Mouse (Mus musculus): ENCODE results near the gene Ryr1.
"Not testable (repeated sequence)": the region's sequence is repeated elsewhere in the genome, so short reads cannot be mapped to it uniquely, and the experiment has no call there.

Gene Ryr1

DNA sequence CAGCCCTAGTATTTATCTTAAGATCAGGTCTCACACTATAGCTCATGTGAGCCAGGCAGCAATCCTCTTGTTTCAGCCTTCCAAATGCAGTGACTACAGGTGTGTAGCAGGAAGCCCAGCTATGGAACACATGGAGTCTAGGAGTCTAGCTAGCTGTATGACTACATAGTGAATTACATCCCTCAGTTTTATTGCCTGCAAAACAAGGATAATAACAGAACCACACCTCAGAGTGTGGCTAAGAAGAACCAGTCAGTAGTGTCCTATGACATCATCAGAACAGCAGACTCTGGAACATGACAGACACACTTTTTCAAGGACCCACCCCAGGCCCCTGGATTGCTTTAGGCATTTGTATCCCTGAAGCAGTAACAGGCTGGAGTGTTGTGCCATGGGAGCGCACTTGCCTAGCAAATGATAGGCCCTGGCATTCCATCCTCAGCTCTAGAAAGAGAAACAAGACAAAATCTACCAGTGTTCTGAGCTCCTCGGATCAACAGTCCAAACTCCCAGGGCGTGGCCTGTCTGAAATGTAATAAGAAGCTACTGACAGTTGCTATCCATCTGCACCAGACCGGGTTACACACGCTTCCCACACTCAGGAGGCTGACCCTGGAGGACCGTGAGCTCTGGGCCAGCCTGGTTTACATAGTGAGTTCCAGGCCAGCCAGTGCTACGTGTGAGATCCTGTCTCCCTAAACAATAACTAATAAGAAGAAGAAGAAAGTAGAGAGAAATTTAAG lies 21.8 kb upstream of the Ryr1 start:
- DNase-seq (ENCODE audit: low spot score in 2 of 2) = no peak

DNA sequence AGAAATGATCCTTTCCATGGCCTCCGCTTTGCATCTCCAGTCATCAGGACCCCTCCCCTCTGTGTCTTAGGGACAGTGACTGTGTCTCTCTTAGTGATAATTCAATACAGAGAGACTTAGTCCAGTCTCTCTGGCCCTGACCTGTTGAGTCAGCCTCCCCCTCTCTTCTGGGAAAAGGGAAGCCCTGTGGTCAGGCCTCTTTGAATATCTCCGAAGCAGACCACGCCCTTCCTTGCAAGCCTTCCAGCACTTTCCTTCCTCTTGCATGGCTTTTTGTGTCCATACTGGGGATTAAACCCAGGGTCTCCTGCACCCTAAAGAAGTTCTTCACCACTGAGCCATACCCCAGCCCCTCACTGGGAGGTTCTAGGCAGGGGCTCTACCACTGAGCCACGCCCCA lies 19.0 kb upstream of the Ryr1 start:
- DNase-seq (ENCODE audit: low spot score in 2 of 2) = no peak

DNA sequence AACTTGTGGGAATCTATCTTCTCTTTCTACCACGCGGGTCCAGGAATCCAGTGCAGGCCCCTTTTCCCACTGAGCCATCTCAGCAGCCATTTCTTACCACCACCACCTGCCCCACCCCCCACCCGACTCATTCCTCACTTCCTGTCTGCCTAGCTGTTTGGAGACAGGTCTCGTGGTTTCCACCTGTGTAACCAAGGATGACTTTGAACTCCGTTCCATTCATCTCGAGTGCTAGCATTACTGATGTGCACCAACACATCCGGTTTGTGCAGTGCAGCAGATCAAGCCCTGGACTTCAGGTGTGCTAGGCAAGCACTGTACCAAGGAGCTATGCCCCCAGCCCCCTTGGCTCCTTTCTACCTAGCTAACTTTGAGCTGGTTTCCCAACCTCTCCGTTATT lies 16.4 kb upstream of the Ryr1 start:
- DNase-seq (ENCODE audit: low spot score in 2 of 2) = no peak

DNA sequence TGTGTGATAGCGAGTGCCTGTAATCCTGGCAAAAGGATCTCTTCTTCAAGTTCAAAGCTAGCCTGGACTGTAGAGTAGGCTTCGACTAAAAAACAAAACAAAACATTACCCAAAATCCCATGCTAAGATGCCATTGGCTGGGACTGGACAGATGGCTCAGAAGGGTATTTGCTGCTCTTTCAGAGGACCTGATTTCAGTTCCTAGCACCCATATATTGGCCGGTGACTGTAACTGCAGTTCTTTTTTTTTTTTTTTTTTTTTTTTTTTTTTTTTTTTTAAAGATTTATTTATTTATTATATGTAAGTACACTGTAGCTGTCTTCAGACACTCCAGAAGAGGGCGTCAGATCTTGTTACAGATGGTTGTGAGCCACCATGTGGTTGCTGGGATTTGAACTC lies 14.3 kb upstream of the Ryr1 start:
- DNase-seq (ENCODE audit: low spot score in 2 of 2) = not testable (repeated sequence)

DNA sequence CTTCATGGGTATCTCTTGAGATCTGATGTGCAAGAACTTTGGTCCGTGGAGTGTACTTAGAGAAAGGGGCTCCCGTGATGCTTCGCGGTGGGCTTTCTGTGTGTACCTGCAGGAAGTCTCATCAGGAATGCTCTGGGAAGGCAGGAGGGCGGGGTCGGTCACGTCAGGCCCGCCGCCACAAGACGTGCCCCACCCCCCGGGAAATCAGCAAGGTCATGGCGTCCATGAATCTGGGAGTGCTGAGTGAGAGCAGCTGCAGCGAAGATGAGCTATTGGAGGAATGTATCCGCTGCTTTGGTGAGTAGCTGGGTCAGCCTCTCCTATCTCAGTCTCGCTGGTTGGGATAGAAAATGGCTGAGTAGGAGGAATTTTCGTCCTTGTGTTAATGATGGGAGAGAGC lies 12.4 kb upstream of the Ryr1 start:
- DNase-seq (ENCODE audit: low spot score in 2 of 2) = no peak

DNA sequence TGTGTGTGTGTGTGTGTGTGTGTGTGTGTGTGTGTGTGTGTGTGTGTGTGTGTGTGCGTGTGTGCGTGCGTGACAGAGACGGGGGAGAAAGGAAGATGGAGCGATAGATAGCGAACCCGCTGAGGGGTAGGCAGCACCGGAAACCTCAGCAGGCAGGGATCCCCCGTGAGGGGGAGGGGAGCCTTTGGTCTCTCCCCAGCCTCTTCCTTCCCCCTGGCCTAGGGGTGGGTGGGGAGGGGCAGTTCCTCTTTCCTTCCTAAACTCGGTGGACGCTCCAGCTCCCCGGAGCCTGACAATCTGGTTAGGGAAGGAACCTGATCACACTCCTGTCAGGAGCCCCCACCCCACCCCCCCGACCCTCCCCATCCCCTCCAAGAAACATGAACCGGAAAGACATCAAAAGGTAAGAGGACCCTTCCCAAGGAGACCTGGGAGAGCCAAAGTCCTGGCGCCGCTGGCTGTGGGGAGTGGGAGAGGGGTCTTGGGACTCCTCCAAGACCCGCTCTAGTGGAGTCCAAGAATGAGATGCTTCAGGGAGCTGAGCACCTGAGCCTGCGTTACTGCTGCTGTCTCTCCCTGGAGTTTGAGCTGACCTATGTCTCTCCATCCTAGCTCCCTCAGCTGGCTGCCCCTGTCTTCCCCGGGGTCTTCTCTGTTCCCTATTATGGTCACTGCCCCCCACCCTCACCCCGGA lies 9.9 kb upstream of the Ryr1 start, which contains the start of gene Rasgrp4:
Rasgrp4 (plus strand) TSS at position 159 of the 694 bp plus-strand sequence.
- DNase-seq (ENCODE audit: low spot score in 2 of 2) = peak in 1 of 2 experiments; percentile 39

DNA sequence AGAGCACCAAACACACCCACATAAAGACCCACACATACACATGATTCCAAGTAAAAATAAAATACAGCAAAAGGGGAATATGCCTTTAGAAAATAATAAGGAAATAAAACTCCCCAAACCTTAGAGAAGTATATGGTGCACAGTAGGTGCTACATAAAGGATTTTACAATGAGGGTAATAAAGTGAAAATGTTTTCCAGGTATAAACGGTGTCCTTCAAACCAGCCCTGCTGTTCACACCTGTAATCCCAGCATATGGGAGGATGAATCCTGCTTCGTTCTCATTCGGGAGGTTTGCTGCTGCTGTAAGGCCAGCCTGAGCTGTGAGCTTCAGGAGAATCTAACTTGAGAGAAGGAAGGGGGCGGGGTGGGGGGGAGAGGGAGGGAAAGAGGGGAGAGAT lies 9.3 kb upstream of the Ryr1 start:
- DNase-seq (ENCODE audit: low spot score in 2 of 2) = no peak

DNA sequence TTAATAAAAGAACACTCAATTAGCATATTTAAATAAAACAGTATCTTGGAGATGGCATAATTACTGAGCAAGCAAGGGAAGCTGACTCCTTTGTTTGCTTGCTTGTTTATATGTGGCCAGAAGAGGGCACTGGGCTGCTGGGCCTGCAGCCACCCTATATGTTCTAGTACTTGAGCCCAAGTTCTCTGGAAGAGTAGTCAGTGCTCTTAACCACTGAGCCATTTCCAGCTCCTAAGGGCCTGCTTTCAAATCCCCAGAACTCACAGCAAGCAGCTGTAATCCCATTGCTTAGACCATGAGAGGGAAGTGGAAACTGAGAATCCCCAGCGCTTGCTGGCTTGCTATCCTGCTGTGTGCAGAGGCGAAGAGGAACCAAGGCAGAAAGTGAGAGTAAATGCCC lies 3.7 kb upstream of the Ryr1 start:
- no peak for DNase-seq (ENCODE audit: low spot score in 2 of 2)

DNA sequence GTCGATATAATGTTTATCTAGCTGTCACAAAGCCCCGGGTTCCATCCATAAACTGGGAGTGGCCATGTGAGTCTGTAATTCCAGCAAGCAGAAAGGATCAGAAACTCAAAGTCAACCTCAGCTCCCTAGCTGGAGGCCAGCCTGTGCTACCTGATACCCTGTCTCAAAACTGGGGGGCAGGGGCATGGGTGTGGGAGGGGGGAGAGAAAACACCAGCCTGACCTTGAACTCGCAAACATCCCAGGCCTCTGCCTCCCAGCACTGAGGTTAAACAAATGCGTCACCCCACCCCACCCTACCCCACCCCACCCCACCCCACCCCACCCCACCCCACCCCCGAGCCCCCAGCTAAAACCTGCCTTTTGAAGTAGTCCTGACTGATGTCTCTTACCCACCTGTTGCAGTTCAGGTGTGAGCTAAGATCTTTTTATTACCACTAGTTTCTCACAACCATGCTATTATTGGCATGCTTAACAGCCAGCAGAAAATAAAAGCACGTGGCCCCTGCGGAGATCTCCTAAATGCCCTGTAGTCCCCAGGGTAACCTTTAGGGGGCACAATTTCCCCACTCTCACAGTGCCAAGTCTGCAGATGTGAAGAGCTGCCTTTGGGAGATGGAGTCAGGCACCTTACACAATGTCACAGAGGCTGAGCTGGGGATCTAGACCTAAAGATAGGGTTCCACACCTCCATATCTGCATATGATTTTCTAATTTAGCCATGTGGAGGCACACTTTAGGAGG lies 1.4 kb upstream of the Ryr1 start:
- peak; percentile 35 to 47 for DNase-seq (ENCODE audit: low spot score in 2 of 2)

DNA sequence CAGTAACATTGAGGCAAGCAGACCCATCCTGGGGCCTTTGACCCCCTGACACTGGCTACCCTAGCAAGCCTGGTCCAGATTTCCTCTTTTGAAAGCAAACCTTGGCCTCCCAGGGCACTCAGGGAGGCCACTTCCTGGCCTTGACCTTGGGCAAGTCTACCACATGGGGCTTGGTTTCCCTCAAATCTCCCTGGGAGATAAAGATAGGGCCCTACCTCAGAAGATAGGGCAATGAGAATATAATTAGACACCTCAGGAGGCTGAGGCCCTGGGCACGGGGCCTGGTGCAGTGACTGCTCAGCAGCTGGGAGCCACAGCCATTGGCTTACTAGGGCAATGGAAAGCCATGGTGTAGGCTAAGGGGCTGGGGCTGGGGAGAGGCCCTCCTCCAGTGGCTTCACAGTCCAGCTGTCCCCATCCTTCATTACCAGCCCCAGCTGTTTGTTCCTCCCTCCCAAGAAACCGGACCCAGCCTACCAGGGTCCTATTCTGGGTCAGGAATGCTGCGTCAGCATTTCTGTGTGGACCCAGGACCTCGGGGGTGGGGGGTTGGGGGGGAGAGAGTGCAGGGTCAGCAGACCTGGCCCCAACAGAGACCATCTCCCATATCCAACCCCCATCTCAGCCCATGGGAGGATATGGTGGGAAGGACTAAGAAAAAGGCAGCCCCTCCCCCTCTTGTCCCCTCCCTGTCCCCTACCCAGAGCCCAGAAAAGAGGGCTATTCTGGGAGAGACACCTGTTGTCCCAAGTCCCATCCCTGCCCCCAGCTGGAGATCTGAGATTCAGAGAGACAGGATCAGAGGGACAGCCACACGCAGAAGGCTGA lies 1.2 kb downstream of the Ryr1 start:
- no peak for DNase-seq (ENCODE audit: low spot score in 2 of 2)

DNA sequence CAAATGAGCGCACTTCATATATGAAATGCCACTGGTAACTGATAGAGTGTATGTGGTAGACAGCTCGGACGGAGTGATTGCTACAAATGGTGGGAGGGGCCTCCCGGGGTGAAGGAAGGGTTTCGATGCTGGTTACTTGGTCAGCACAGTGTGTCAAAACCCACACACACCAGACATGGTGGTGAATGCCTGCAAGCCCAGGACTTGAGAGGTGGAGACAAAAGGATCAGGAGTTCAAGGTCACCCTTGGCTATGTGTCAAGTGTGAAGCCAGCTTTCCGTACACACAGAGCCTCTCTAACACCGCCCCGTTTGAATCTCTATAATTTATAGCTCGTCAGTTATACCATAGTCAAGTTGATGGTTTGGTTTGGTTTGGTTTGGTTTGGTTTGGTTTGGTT lies 2.2 kb downstream of the Ryr1 start:
- no peak for DNase-seq (ENCODE audit: low spot score in 2 of 2)

DNA sequence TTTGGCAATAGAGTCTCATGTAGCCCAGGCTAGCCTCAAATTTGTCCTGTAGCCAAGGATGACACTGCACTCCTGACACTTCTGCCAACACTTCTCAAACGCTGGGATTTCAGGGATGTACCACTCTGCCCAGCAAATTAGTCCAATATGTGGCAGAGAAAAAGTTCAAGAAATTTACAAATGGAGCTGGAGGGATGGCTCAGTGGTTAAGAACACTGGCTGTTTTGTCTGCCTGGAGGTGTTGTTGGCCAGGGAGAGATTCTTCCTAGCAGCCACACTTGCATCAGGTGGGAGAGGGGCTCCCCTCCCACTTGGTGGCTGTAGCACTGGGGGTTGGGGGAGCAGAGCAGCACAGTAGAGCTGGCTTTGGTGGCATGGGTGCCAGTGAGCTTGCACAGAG lies 5.5 kb downstream of the Ryr1 start:
- no peak for DNase-seq (ENCODE audit: low spot score in 2 of 2)

DNA sequence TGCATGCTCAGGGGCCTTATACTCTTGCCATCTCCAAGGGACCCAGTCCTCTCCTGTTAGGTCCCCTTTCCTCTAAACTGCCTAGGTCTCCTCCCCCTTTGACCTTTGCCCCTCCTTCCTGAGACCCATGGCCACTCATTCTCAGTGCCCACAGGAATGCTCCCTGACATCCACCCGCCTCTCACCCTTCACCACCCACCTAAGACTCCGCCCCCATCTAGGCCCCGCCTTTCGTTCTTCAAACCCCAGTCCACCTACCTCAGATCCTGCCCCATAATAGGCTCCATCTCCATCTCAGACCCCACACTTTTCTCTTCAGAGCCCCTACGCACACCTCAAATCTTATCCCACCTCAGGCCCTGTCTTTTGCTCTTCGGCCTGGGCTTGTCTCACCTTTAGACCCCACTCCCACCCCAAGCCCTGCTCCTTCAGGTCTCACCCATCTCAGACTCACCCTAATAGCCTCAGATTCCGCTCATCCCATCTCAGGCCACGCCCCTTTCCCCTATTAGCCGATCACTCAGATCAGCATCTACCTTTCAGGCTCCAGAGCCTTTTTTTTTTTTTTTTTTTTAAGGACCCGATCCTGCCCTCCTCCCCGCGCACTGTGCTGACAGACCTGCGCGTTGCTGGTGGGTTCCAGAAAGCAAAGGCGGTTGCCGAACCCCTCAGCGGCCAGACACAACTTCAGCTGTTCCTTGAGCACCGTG lies 6.7 kb downstream of the Ryr1 start:
- no peak for DNase-seq (ENCODE audit: low spot score in 2 of 2)

DNA sequence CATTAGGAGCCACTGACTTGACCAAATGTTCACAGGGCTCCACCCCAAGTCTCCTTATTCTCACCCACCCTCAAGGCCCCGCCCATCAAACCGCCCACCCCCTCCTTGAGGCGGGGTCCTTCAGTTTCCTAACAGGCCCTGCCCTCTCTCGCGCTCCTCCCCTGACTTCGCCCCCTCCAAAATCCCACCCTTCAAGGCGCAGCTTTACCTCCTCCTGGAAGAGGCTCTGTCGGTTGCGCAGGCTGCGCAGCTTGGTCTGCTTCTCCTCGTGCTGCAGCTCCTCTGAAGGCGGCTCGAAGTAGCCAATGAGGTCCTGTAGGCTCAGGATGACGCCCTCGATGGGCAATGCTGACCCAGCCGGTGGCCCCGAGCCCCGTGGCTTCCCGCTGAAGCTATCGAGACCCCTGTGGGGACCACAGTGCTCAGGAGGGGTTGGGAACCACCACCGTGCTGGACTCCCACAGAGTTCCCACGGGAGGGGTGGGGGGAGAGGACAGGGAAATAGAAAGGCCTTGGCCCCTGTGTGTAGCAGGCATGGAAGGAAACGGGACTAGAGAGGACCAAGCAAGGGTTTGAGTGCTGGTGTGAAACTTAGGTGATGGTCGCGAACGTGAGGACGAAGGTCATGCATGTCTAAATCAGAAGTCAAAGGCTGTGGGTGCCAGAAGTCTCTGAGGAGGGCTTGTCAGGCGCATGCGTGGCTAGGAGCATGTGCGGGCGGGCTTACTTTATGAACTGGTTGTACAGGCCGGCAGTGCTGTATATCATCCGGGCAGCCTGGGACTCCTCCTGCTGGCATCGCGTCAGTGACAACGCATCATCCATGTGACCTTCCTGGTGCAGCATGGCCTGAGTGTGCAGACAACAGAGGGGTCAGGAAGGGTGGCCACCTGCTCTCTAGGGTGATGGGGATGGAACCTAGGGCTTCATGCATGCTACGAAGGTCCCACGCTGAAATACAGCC lies 15.7 kb downstream of the Ryr1 start:
- DNase-seq (ENCODE audit: low spot score in 2 of 2) = peak; percentile 31 to 39

DNA sequence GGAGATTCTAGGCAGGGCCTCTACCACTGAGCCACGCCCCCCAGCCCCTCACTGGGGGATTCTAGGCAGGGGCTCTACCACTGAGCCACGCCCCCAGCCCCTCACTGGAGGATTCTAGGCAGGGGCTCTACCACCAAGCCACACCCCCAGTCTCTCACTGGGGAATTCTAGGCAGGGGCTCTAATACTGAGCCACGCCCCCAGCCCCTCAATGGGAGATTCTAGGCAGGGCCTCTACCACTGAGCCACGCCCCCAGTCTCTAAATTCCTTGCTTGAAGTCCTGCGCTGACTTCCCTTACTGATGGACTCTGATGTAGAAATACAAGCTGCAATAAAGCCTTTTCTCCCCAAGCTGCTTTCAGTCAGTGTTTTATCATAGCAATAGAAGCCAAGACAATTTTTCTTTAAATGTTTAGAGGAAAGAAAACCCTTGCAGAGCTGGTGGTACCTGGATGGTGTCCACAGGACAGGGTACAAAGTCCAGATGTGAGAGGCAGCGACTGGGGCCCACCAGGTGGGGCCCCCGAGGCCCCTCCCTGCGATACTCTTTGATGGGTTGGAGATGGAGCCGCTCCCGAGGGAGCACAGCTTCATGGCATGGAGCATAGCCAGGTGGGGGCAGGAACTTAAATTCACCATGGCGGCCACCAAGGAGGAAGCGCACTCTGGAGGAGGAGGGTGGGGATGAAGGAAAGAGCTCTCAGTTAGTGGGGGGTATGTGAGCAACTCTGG lies 23.5 kb downstream of the Ryr1 start:
- DNase-seq (ENCODE audit: low spot score in 2 of 2) = no peak

DNA sequence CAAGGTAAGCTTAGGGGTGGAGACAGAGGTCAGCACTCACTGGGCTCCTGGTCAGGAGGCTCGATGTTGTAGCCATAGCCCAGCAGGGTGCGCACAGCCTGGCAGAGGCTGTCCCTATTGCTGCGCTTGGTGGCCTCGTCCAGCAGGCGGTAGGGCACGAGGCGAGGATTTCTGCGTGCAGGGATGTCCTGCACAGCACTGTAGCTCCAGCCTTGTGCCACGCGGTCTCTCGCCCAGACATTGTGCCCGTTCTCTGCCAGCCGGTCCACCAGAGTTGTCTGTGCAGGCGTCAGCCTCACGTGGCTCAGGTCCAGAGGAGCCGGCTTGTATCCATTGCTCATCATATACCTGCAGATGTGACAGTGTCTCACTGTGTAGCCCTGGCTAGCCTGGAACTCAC lies 27.8 kb downstream of the Ryr1 start:
- DNase-seq (ENCODE audit: low spot score in 2 of 2) = no peak

DNA sequence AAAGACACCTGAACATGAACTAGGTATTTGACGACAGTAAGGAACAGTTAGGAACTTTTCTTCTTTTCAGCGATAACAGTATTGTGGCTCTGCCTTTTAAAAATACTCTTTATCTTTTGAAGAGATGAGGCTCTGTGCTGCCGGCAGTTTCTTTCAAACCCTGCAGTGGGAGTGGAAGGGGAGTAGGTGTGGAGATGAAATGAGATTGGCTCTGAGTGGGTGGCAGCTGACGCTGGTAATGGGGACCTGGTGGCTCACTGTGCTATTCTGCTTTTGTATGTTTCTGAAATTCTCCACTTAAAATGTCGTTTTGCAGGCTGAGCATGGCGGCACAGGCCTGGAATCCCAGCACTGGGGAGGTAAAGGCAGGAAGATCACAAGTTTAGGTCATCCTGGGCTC lies 36.2 kb downstream of the Ryr1 start:
- DNase-seq (ENCODE audit: low spot score in 2 of 2) = no peak

DNA sequence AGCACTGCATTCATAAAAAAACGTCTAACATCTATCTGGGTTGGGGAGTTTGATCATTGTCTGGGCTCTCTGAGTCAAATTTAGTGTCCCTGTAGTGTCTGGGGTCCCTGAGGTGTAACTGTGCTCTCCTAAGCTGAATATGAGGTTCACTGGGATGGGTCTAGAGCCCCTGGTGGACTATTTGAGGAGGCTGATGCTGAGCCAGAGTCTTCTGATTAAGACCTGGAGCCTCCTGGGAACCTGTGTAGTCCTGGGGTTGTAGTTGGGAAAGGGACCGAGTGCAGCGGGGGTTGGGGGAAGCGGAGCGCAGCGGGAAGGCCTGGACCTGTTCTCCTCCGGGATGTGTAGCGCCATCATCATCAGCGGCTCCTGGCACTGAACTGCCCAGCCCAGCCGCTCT lies 38.1 kb downstream of the Ryr1 start:
- DNase-seq (ENCODE audit: low spot score in 2 of 2) = no peak

DNA sequence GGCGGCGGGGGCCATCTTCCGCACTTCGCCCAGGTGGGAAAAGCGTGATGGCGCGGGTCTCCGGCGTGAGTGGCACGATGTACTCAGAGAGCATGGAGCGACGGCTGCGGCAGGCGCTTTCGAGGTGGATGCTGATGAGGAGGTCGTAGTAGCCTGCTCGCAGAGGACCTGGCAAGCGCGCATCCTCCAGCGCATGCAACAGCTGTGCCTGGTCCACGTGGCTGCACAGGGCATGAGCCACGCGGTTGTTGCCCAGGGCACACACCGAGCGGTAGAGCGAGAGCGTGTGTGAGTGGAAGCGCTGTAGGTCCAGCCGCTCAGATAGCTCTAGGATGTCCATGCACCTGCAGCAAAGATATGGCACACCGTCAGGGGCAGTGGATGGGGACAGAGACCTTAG lies 39.0 kb downstream of the Ryr1 start:
- DNase-seq (ENCODE audit: low spot score in 2 of 2) = no peak

Data from heart, adult 9 months (tissue).